ENCODE assay signal across 10 mouse cellular contexts in genomic region chr17:72720753-72721152, GRCm38 (mm10).
DNase-seq lines count a peak whose midpoint lies in the region; TF ChIP-seq lines count a peak whose summit lies in the region.
"Had no signal": no experiment of that assay in that cellular context is flagged by ENCODE, and none has a peak within 500 bp of the region (broad histone marks: within the 10 kb centered on the region; RNA-seq: fewer than 3 reads in every experiment).

No protein-coding gene starts in this region.

- no peak for TF ChIP-seq CTCF in gastrocnemius, adult 2 months (IDR thresholded peaks at IDR 0.05)

- H3K4me3 ChIP-seq in gastrocnemius, adult 2 months = no peak overlapping the region
- H3K4me3 ChIP-seq: megakaryocyte, embryonic 14.5 days had no signal

- peak; percentile 16 for DNase-seq in kidney, adult 18-20 months
- no peak for DNase-seq in kidney, adult 11 months
- DNase-seq in 3T3-L1 (ENCODE audit: low read depth, low spot score) = peak; percentile 4
- peak; percentile 38 for DNase-seq in embryo, embryonic 10.5 days (ENCODE audit: low spot score)
- DNase-seq in mesoderm, embryonic 11.5 days (ENCODE audit: low read depth, low spot score) = peak; percentile 20
- DNase-seq in gastrocnemius, adult 2 months = no peak
- no peak for DNase-seq in adrenal gland, postnatal 36 days
- no peak for DNase-seq in thymus, postnatal 10 days (ENCODE audit: low spot score in 2 of 2)
- DNase-seq: gastrocnemius, postnatal 10 days had no signal

- intact Hi-C loops in gastrocnemius, adult 2 months (cut with DNase I) = no loop called here

- H3K27ac ChIP-seq in gastrocnemius, adult 2 months = no peak overlapping the region

Comparison
In these comparisons a context has a peak if more than half of its experiments do, and no peak if none do; other contexts are left out.
1. DNase-seq: peak in kidney, adult 18-20 months (single experiment), 3T3-L1 (single experiment), embryo, embryonic 10.5 days (single experiment) and mesoderm, embryonic 11.5 days (single experiment); none in kidney, adult 11 months (single experiment), gastrocnemius, adult 2 months (single experiment), adrenal gland, postnatal 36 days (0 of 2) and thymus, postnatal 10 days (0 of 2).